Mouse (Mus musculus) retina, postnatal 1 day (tissue): ENCODE measurements around the gene Cpsf6.
"Not testable (repeated sequence)": the region's sequence is repeated elsewhere in the genome, so short reads cannot be mapped to it uniquely, and the experiment has no call there.

ENCODE experiments used
- DNase-seq: peaks from one replicate; pipeline ENCODE4 v3.0.0-alpha.2; 2012

Gene Cpsf6

GRCm38 (mm10) chr10:117399196-117399595 is 19.4 kb upstream of the Cpsf6 start:
- no peak for DNase-seq

GRCm38 (mm10) chr10:117398044-117398780 is 18.4 kb upstream of the Cpsf6 start:
- DNase-seq, result no peak

- DNase-seq, result no peak
Observed at GRCm38 (mm10) chr10:117397106-117397625, 17.4 kb upstream of the Cpsf6 start.

GRCm38 (mm10) chr10:117396386-117397048 is 16.7 kb upstream of the Cpsf6 start:
- no peak for DNase-seq

GRCm38 (mm10) chr10:117395801-117396200 is 16.0 kb upstream of the Cpsf6 start:
- no peak for DNase-seq

GRCm38 (mm10) chr10:117394738-117395550 is 15.1 kb upstream of the Cpsf6 start:
- no peak for DNase-seq

- no peak for DNase-seq
Observed at GRCm38 (mm10) chr10:117393891-117394395, 14.1 kb upstream of the Cpsf6 start.

GRCm38 (mm10) chr10:117393196-117393890 is 13.5 kb upstream of the Cpsf6 start:
- DNase-seq, result peak; percentile 75

- DNase-seq, result no peak
Observed at GRCm38 (mm10) chr10:117392832-117393195, 13.0 kb upstream of the Cpsf6 start.

- not testable (repeated sequence) for DNase-seq
Observed at GRCm38 (mm10) chr10:117392397-117392796, 12.6 kb upstream of the Cpsf6 start.

- DNase-seq, result no peak
Observed at GRCm38 (mm10) chr10:117391801-117392200, 12.0 kb upstream of the Cpsf6 start.

GRCm38 (mm10) chr10:117391057-117391456 is 11.2 kb upstream of the Cpsf6 start:
- peak; percentile 39 for DNase-seq

- DNase-seq, result no peak
Observed at GRCm38 (mm10) chr10:117389904-117390875, 10.4 kb upstream of the Cpsf6 start.

- no peak for DNase-seq
Observed at GRCm38 (mm10) chr10:117389371-117389740, 9.5 kb upstream of the Cpsf6 start.

GRCm38 (mm10) chr10:117388637-117389370 is 9.0 kb upstream of the Cpsf6 start:
- DNase-seq, result no peak

GRCm38 (mm10) chr10:117387961-117388636 is 8.3 kb upstream of the Cpsf6 start:
- DNase-seq, result not testable (repeated sequence)

GRCm38 (mm10) chr10:117386981-117387380 is 7.2 kb upstream of the Cpsf6 start:
- DNase-seq, result no peak

- DNase-seq, result no peak
Observed at GRCm38 (mm10) chr10:117386261-117386660, 6.4 kb upstream of the Cpsf6 start.

- no peak for DNase-seq
Observed at GRCm38 (mm10) chr10:117385431-117385830, 5.6 kb upstream of the Cpsf6 start.

GRCm38 (mm10) chr10:117385086-117385430 is 5.2 kb upstream of the Cpsf6 start:
- no peak for DNase-seq
